Mouse (Mus musculus) v-Abl transformed pro-B cells (cell line): ENCODE results near the gene Hsp90ab1.

ENCODE experiments used
- in situ Hi-C, 2 experiments: fragments of 400-800 bp; cut with MboI; formaldehyde crosslinking; loops; one replicate each; pipeline ENCODE4 v1.15.1; 2025; ENCODE audit not compliant: unreplicated experiment in 2 of 2

Gene Hsp90ab1

GRCm38 (mm10) chr17:45573087-45573779, at the start of gene Hsp90ab1:
Gene Hsp90ab1 (minus strand): TSS chr17:45573271.
- in situ Hi-C loops = loop anchor here in 1 of 2 experiments (25.0 kb wide), 1 partner anchor 464 kb away; the partner anchor contains the start of gene Vegfa

GRCm38 (mm10) chr17:45619386-45620256, 46.5 kb upstream of the Hsp90ab1 start:
- in situ Hi-C loops = no loop called here

- in situ Hi-C loops = no loop called here
These were observed 45.9 kb upstream of the Hsp90ab1 start for GRCm38 (mm10) chr17:45618941-45619385.

- in situ Hi-C loops = no loop called here
These were observed 44.6 kb upstream of the Hsp90ab1 start for GRCm38 (mm10) chr17:45617655-45618054.

- in situ Hi-C loops = no loop called here
These were observed 43.6 kb upstream of the Hsp90ab1 start for GRCm38 (mm10) chr17:45616679-45617078.

GRCm38 (mm10) chr17:45616046-45616650, 43.1 kb upstream of the Hsp90ab1 start:
- in situ Hi-C loops = no loop called here

- in situ Hi-C loops = no loop called here
These were observed 39.9 kb upstream of the Hsp90ab1 start for GRCm38 (mm10) chr17:45612921-45613320.

GRCm38 (mm10) chr17:45612008-45612407, 38.9 kb upstream of the Hsp90ab1 start:
- in situ Hi-C loops = no loop called here

- in situ Hi-C loops = no loop called here
These were observed 37.2 kb upstream of the Hsp90ab1 start for GRCm38 (mm10) chr17:45610144-45610866.

GRCm38 (mm10) chr17:45608396-45608795, 35.3 kb upstream of the Hsp90ab1 start:
- in situ Hi-C loops = no loop called here

GRCm38 (mm10) chr17:45606992-45607879, 34.2 kb upstream of the Hsp90ab1 start:
- in situ Hi-C loops = no loop called here

- in situ Hi-C loops = no loop called here
These were observed 29.9 kb upstream of the Hsp90ab1 start for GRCm38 (mm10) chr17:45602984-45603383.

GRCm38 (mm10) chr17:45601877-45602304, 28.8 kb upstream of the Hsp90ab1 start, which contains the start of gene Mymx:
Gene Mymx (minus strand): TSS chr17:45602102.
- in situ Hi-C loops = no loop called here

GRCm38 (mm10) chr17:45601325-45601724, 28.3 kb upstream of the Hsp90ab1 start:
- in situ Hi-C loops = no loop called here

GRCm38 (mm10) chr17:45600267-45600666, 27.2 kb upstream of the Hsp90ab1 start:
- in situ Hi-C loops = no loop called here

- in situ Hi-C loops = no loop called here
These were observed 26.6 kb upstream of the Hsp90ab1 start, which contains the start of gene Slc29a1 for GRCm38 (mm10) chr17:45599446-45600242. Gene Slc29a1 (minus strand): TSS chr17:45599606.

GRCm38 (mm10) chr17:45598891-45599290, 25.8 kb upstream of the Hsp90ab1 start:
- in situ Hi-C loops = no loop called here

GRCm38 (mm10) chr17:45598376-45598775, 25.3 kb upstream of the Hsp90ab1 start:
- in situ Hi-C loops = no loop called here
